Mouse (Mus musculus) erythroblast, embryonic 14.5 days (primary cell): Measurements from ENCODE around the gene Zfp358.

Experiments used
- GATA1 ChIP-seq: IDR thresholded peaks from 2 replicates; pipeline ENCODE4 v1.6.1; 2012; ENCODE audit warnings: low read length, inconsistent platforms, mixed read lengths
- TAL1 ChIP-seq: IDR thresholded peaks from 3 replicates; pipeline ENCODE4 v1.6.1; 2012; ENCODE audit warnings: low read length, inconsistent platforms, mixed read lengths

DNA sequence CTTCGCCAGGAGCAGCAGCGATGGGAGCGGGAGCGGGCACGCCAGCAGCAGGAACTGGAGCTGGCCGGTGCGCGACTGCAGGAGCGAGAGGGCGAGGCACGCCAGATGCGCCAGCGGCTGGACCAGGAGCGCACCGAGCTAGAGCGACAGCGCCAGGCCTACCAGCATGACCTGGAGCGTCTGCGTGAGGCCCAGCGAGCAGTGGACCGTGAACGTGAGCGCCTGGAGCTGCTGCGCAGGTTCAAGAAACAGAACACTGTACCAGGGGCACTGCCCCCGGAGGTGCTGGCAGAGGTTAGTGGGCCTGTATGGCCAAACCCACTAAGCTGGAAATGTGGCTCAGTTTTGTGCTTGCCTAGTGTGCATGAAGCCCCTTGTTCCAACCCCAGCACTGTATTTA lies 40.9 kb upstream of the Zfp358 start:
- no peak for TF ChIP-seq GATA1
- no peak for TF ChIP-seq TAL1
